Mouse (Mus musculus) lung, postnatal 10 days (tissue): ENCODE measurements around the gene Evx2.

Experiments
- DNase-seq: peaks from one replicate; pipeline ENCODE4 v3.0.0; 2021

The Evx2 gene

GRCm38 (mm10) chr2:74659507-74660005 is at the start of gene Evx2:
TSS of gene Evx2 (minus strand) at chr2:74659557.
- DNase-seq: no peak

- no peak for DNase-seq
These were observed 49.3 kb upstream of the Evx2 start for GRCm38 (mm10) chr2:74708676-74709075.

GRCm38 (mm10) chr2:74707599-74707998 is 48.2 kb upstream of the Evx2 start:
- DNase-seq: no peak

GRCm38 (mm10) chr2:74706393-74706960 is 47.1 kb upstream of the Evx2 start:
- DNase-seq: no peak

- no peak for DNase-seq
These were observed 46.2 kb upstream of the Evx2 start for GRCm38 (mm10) chr2:74705467-74706089.

GRCm38 (mm10) chr2:74704999-74705466 is 45.7 kb upstream of the Evx2 start:
- no peak for DNase-seq

GRCm38 (mm10) chr2:74704393-74704998 is 45.1 kb upstream of the Evx2 start, which contains the start of gene Hoxd8:
TSS of gene Hoxd8 (plus strand) at chr2:74704615.
- peak; percentile 35 for DNase-seq

GRCm38 (mm10) chr2:74703720-74704392 is 44.5 kb upstream of the Evx2 start:
- no peak for DNase-seq

- no peak for DNase-seq
These were observed 44.0 kb upstream of the Evx2 start for GRCm38 (mm10) chr2:74703317-74703716.

- no peak for DNase-seq
These were observed 43.5 kb upstream of the Evx2 start for GRCm38 (mm10) chr2:74702820-74703219.

GRCm38 (mm10) chr2:74701949-74702819 is 42.8 kb upstream of the Evx2 start:
- DNase-seq: peak; percentile 81

GRCm38 (mm10) chr2:74700546-74701112 is 41.3 kb upstream of the Evx2 start:
- DNase-seq: no peak

GRCm38 (mm10) chr2:74699664-74700545 is 40.5 kb upstream of the Evx2 start:
- DNase-seq: no peak

- no peak for DNase-seq
These were observed 39.7 kb upstream of the Evx2 start for GRCm38 (mm10) chr2:74699053-74699430.

GRCm38 (mm10) chr2:74698201-74699052 is 39.1 kb upstream of the Evx2 start:
- no peak for DNase-seq

GRCm38 (mm10) chr2:74697567-74698121 is 38.3 kb upstream of the Evx2 start, which contains the start of gene Hoxd9:
TSS of gene Hoxd9 (plus strand) at chr2:74697727.
- DNase-seq: no peak

- DNase-seq: no peak
These were observed 37.3 kb upstream of the Evx2 start for GRCm38 (mm10) chr2:74696442-74697335.

GRCm38 (mm10) chr2:74695813-74696430 is 36.6 kb upstream of the Evx2 start:
- no peak for DNase-seq
